Mouse (Mus musculus) erythroblast, embryonic 14.5 days (primary cell): ENCODE measurements around the gene Prickle2.

Experiments
- GATA1 ChIP-seq: IDR thresholded peaks from 2 replicates; pipeline ENCODE4 v1.6.1; 2012; ENCODE audit warnings: low read length, inconsistent platforms, mixed read lengths
- TAL1 ChIP-seq: IDR thresholded peaks from 3 replicates; pipeline ENCODE4 v1.6.1; 2012; ENCODE audit warnings: low read length, inconsistent platforms, mixed read lengths

DNA sequence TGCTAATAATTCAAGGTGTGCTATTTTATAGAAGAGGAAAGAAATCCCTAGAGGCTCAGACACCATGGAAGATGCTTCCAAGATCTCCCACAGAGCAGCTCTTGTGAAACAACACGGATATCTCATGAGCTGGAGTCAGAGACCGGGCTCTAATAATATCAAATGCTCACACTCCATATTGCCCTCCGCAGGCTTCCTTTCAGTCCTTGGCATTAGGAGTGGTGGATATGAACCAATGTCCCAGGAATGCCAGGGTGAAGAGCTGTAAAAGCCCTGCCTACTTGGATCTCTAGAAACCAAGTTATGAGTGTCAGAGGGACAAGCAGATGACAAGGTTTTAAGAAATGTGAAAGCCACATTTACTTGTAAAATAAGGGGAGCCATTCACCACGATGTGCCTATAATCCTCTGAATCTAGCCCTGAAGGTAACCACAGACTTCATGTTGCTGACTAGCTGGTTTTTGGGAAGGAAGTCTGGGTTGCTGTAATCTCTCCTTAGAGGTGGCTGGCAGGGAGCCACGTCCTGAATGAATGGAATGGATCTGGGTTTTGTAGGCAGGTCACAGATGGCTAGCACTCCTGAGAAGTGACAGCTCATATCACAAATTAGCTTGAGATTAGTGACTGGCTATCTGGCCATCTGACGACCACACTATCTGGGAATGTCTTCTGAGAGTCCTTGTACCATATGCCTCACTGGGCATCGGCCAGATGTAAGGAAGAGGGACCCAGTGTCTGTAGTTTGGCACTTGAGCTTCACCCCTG is 278.4 kb downstream of the Prickle2 start:
- TF ChIP-seq TAL1 (no peak), GATA1 (no peak)
